Mouse (Mus musculus) CH12.LX (cell line): ENCODE data around the gene 9130213A22Rik. TPM values are rescaled to one million over a fixed set of nuclear protein-coding genes. Genes with fewer than 3 reads are reported as not detected.

Experiments used
- DNase-seq: peaks from one replicate; pipeline ENCODE4 v3.0.0-alpha.2; 2013; ENCODE audit errors: extremely low read depth
- H3K27ac ChIP-seq: 2 replicates; pipeline ENCODE4 v1.5.1; 2012; ENCODE audit warnings: low read depth, mild to moderate bottlenecking, control low read depth, moderate library complexity; ENCODE audit not compliant: insufficient read depth
- H3K27me3 ChIP-seq: replicated peaks from 2 replicates; pipeline ENCODE3; 2012; ENCODE audit warnings: inconsistent platforms
- H3K36me3 ChIP-seq, 2 experiments: replicated peaks in 1 of 2; 2 replicates each; pipeline versions ENCODE3 to v1.6.1; 2012; ENCODE audit warnings: inconsistent platforms in 1 of 2, low read length in 1 of 2, mild to moderate bottlenecking in 1 of 2, mixed read lengths in 1 of 2, moderate library complexity in 1 of 2; ENCODE audit not compliant: control insufficient read depth in 1 of 2, insufficient read depth in 1 of 2
- H3K4me1 ChIP-seq, 2 experiments: 2 replicates each; pipeline ENCODE4 v1.6.1; 2012; ENCODE audit warnings: inconsistent platforms in 1 of 2, moderate library complexity in 1 of 2; ENCODE audit not compliant: insufficient read depth in 2 of 2, control insufficient read depth in 1 of 2
- H3K4me2 ChIP-seq: 2 replicates; pipeline ENCODE4 v1.6.1; 2012; ENCODE audit warnings: low read depth, mild to moderate bottlenecking, control low read depth; ENCODE audit not compliant: poor library complexity, insufficient read depth, severe bottlenecking
- H3K4me3 ChIP-seq, 3 experiments: fragments of 150-350 bp in 1 of 3; sonication (generic) in 1 of 3; replicated peaks in 1 of 3; 2 replicates each; pipeline versions ENCODE3 to v1.5.1; 2011 to 2012; ENCODE audit warnings: low read depth in 2 of 3, low read length in 2 of 3, mild to moderate bottlenecking in 2 of 3, moderate library complexity in 2 of 3, control low read depth in 1 of 3, improper control_type of control experiment in 1 of 3, inconsistent platforms in 1 of 3, mixed read lengths in 1 of 3; ENCODE audit not compliant: poor library complexity in 1 of 3
- H3K79me2 ChIP-seq: replicated peaks from 2 replicates; pipeline ENCODE4 v1.6.1; 2012; ENCODE audit warnings: mild to moderate bottlenecking, moderate library complexity; ENCODE audit not compliant: control insufficient read depth, poor library complexity, insufficient read depth, severe bottlenecking; ENCODE audit errors: extremely low read depth
- H3K9ac ChIP-seq: 2 replicates; pipeline ENCODE4 v1.6.1; 2012; ENCODE audit warnings: low read depth, mild to moderate bottlenecking, control low read depth, moderate library complexity; ENCODE audit not compliant: insufficient read depth
- H3K9me3 ChIP-seq: replicated peaks from 2 replicates; pipeline ENCODE3; 2012; ENCODE audit warnings: low read length, inconsistent platforms, mixed read lengths
- BHLHE40 ChIP-seq: IDR thresholded peaks from 2 replicates; pipeline ENCODE4 v1.6.1; 2011; ENCODE audit warnings: mild to moderate bottlenecking, low read depth, low read length, improper control_type of control experiment
- CHD1 ChIP-seq: IDR thresholded peaks from 2 replicates; pipeline ENCODE4 v1.6.1; 2012; ENCODE audit warnings: low read depth, low read length, improper control_type of control experiment, inconsistent platforms
- CHD2 ChIP-seq: IDR thresholded peaks from 2 replicates; pipeline ENCODE4 v1.6.1; 2011; ENCODE audit warnings: low read length, improper control_type of control experiment
- CTCF ChIP-seq, 2 experiments: IDR thresholded peaks in 1 of 2; conservative IDR thresholded peaks in 1 of 2; 2 replicates each; pipeline ENCODE4 v1.5.1; 2011 to 2012; ENCODE audit warnings: low read depth in 2 of 2, low read length in 2 of 2, improper control_type of control experiment in 1 of 2, inconsistent platforms in 1 of 2, mild to moderate bottlenecking in 1 of 2, moderate library complexity in 1 of 2
- EP300 ChIP-seq: IDR thresholded peaks from 2 replicates; pipeline ENCODE4 v1.6.1; 2011; ENCODE audit warnings: low read length, improper control_type of control experiment
- HCFC1 ChIP-seq: IDR thresholded peaks from 2 replicates; pipeline ENCODE4 v1.6.1; 2012; ENCODE audit warnings: low read depth, mild to moderate bottlenecking, inconsistent platforms, low read length, improper control_type of control experiment
- IRF4 ChIP-seq: IDR thresholded peaks from 2 replicates; pipeline ENCODE4 v1.6.1; 2014; ENCODE audit warnings: low read depth, mild to moderate bottlenecking, inconsistent platforms, low read length, improper control_type of control experiment
- JUND ChIP-seq: conservative IDR thresholded peaks from 2 replicates; pipeline ENCODE4 v1.6.1; 2011; ENCODE audit warnings: low read depth, low read length, improper control_type of control experiment
- KAT2A ChIP-seq: IDR thresholded peaks from 2 replicates; pipeline ENCODE4 v1.6.1; 2012; ENCODE audit warnings: low read length, improper control_type of control experiment, inconsistent platforms; ENCODE audit not compliant: insufficient replicate concordance
- MAX ChIP-seq: IDR thresholded peaks from 2 replicates; pipeline ENCODE4 v1.6.1; 2011; ENCODE audit warnings: low read length, improper control_type of control experiment
- MAZ ChIP-seq: IDR thresholded peaks from 2 replicates; pipeline ENCODE4 v1.6.1; 2012; ENCODE audit warnings: low read depth, mild to moderate bottlenecking, inconsistent platforms, low read length, improper control_type of control experiment, moderate library complexity
- MEF2A ChIP-seq: IDR thresholded peaks from 2 replicates; pipeline ENCODE4 v1.6.1; 2014; ENCODE audit warnings: low read depth, mild to moderate bottlenecking, inconsistent platforms, low read length, improper control_type of control experiment, borderline replicate concordance
- MXI1 ChIP-seq: IDR thresholded peaks from 2 replicates; pipeline ENCODE4 v1.6.1; 2011; ENCODE audit warnings: mild to moderate bottlenecking, low read depth, low read length, improper control_type of control experiment
- NRF1 ChIP-seq: IDR thresholded peaks from 2 replicates; pipeline ENCODE4 v1.6.1; 2014; ENCODE audit warnings: low read depth, mild to moderate bottlenecking, inconsistent platforms, low read length, improper control_type of control experiment, moderate library complexity
- PAX5 ChIP-seq: IDR thresholded peaks from 2 replicates; pipeline ENCODE4 v1.6.1; 2012; ENCODE audit warnings: low read length, inconsistent platforms, mixed read lengths
- POLR2A ChIP-seq: IDR thresholded peaks from 2 replicates; pipeline ENCODE4 v1.6.1; 2011; ENCODE audit warnings: low read depth, mild to moderate bottlenecking, improper control_type of control experiment, low read length
- RAD21 ChIP-seq: IDR thresholded peaks from 2 replicates; pipeline ENCODE4 v1.6.1; 2011; ENCODE audit warnings: low read depth, mild to moderate bottlenecking, low read length, improper control_type of control experiment, moderate library complexity
- SMC3 ChIP-seq: IDR thresholded peaks from 2 replicates; pipeline ENCODE4 v1.6.1; 2011; ENCODE audit warnings: low read depth, low read length, improper control_type of control experiment
- TBP ChIP-seq: conservative IDR thresholded peaks from 2 replicates; pipeline ENCODE4 v1.6.1; 2011; ENCODE audit warnings: low read depth, low read length, improper control_type of control experiment
- TCF12 ChIP-seq: IDR thresholded peaks from 2 replicates; pipeline ENCODE4 v1.6.1; 2014; ENCODE audit warnings: low read depth, mild to moderate bottlenecking, inconsistent platforms, low read length, improper control_type of control experiment
- UBTF ChIP-seq: IDR thresholded peaks from 2 replicates; pipeline ENCODE4 v1.6.1; 2012; ENCODE audit warnings: low read depth, mild to moderate bottlenecking, inconsistent platforms, low read length, improper control_type of control experiment, moderate library complexity
- USF1 ChIP-seq: IDR thresholded peaks from 2 replicates; pipeline ENCODE4 v1.6.1; 2014; ENCODE audit warnings: low read depth, mild to moderate bottlenecking, inconsistent platforms, low read length, improper control_type of control experiment
- USF2 ChIP-seq: conservative IDR thresholded peaks from 2 replicates; pipeline ENCODE4 v1.6.1; 2011; ENCODE audit warnings: low read depth, low read length, improper control_type of control experiment
- ZC3H11A ChIP-seq: IDR thresholded peaks from 2 replicates; pipeline ENCODE4 v1.6.1; 2012; ENCODE audit warnings: low read depth, mild to moderate bottlenecking, inconsistent platforms, low read length, improper control_type of control experiment
- ZKSCAN1 ChIP-seq: IDR thresholded peaks from 2 replicates; pipeline ENCODE4 v1.6.1; 2012; ENCODE audit warnings: low read depth, inconsistent platforms, low read length, improper control_type of control experiment, borderline replicate concordance
- ZMIZ1 ChIP-seq: IDR thresholded peaks from 2 replicates; pipeline ENCODE4 v1.6.1; 2012; ENCODE audit warnings: low read depth, mild to moderate bottlenecking, inconsistent platforms, low read length, improper control_type of control experiment
- dilution Hi-C: fragments of 300-500 bp; cut with MboI; formaldehyde crosslinking; loops from 2 replicates; pipeline ENCODE4 v1.14.3; 2020; ENCODE audit warnings: low sequenced_read_pairs; ENCODE audit not compliant: extremely low pct_unique_long_range_greater_than_20kb, extremely low pct_ligation_motif_present
- in situ Hi-C: fragments of 300-500 bp; cut with MboI; formaldehyde crosslinking; loops from 3 replicates; pipeline ENCODE4 v1.14.3; 2019; ENCODE audit warnings: low sequenced_read_pairs, low pct_ligation_motif_present, low pct_unique_long_range_greater_than_20kb, mixed read lengths
- polyA plus RNA-seq: library from polyadenylated mRNA; unstranded; fragments of >175 nt; gene quantifications from 2 replicates; pipeline ENCODE4 v1.2.1, GENCODE M21; 2012; ENCODE audit warnings: low read depth; ENCODE audit not compliant: insufficient read length
- total RNA-seq, 2 experiments: library from RNA; depleted of rRNA; stranded (reverse); fragments of 300-350 nt in 1 of 2; fragments of >200 nt in 1 of 2; gene quantifications; 2 replicates each; pipeline ENCODE4 v1.2.3; 2012 to 2014

9130213A22Rik gene
- total and polyA plus RNA-seq, 3 experiments = not detected

DNA sequence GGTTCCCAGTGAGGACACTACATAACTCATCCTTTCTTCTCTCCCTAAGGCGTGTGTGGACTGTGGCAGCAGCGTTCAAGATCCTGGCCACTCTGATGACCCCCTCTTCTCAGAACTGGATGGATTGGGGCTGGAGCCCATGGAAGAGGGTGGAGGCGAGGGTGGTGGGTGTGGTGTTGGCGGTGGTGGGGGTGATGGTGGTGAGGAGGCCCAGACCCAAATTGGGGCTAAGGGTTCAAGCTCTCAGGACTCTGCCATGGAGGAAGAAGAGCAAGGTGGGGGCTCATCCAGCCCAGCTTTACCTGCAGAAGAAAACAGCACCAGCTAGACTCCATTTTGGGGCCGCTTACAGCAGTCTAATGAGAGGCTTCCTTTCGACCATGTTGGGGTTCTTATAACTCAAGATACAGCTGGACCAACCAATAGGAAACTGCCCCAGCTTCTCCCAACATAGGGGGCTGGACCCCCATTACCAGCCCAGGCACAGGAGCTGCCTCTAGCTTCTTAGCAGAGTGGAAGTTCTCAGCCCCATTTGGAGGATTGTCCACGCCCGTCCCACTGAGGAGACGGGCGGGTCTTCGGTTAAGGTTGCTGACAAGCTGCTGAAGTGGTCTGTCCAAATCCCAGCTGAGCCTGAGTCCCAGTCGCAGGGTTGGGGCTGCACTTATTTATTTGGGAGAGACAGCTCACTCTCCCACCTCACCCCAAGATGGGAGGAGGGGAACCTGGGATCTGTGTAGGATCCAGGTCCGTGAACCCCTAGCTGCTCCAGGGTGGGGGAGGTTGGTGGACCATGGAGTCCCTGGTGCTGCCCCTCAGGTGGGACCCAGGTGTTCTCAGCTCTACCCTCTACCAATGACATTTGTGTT is 13.1 kb downstream of the 9130213A22Rik start:
- Histone ChIP-seq H3K4me2 (no peak overlapping the region), H3K4me1 (peaks cover 0 to 18% of the 10 kb centered on the region in 2 experiments; a peak in 2 of 4 replicates), H3K9me3 (no peaks in the 10 kb centered on the region), H3K27me3 (peaks cover 35% of the 10 kb centered on the region), H3K4me3 (no peak overlapping the region), H3K9ac (no peak overlapping the region), H3K27ac (no peak overlapping the region), H3K79me2 (no peaks in the 10 kb centered on the region), H3K36me3 (peaks cover 52 to 58% of the 10 kb centered on the region in 2 experiments)
- in situ Hi-C loops (no loop called here), dilution Hi-C loops (no loop called here)
- DNase-seq = no peak
- TF ChIP-seq NRF1 (no peak), JUND (no peak), POLR2A (no peak), TCF12 (no peak), BHLHE40 (no peak), MEF2A (no peak), CHD2 (no peak), USF1 (no peak)

DNA sequence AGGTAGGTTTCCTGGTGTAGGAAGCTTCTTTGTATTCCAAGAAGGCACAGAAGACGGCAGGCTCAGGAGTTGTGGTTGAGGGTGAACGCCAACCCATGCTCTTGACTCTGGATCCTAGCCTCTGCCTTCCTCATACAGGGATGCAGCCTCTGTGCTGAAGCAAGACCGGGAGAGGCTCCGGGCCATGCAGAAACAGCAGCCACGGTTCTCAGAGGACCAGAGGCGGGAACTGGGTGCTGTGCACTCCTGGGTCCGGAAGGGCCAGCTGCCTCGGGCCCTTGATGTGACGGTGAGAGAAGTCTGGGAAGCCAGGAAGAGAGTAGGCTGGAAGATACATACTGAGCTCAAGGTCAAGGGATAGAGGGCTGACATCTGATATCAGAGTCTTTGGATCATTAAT is 14.2 kb downstream of the 9130213A22Rik start:
- Histone ChIP-seq H3K4me1 (peaks cover 0 to 18% of the 10 kb centered on the region in 2 experiments; a peak in 2 of 4 replicates), H3K27me3 (peaks cover 24% of the 10 kb centered on the region)

DNA sequence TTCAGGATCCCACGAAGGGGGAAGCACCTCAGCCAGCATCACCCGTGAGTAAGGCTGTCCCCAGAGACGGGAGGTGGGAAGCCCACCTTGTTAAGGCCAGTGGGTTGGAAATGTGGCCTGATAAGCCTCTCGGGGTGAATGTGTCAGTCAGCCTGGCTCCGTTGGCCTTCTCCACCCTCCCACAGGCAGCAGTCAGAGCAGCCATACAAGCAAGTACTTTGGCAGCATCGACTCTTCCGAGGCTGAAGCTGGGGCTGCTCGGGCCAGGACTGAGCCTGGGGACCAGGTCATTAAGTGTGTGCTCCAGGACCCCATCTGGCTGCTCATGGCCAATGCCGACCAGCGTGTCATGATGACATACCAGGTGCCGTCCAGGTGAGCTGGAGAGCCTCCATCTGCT is 14.7 kb downstream of the 9130213A22Rik start:
- DNase-seq = no peak
- dilution Hi-C loops = no loop called here
- H3K4me1 ChIP-seq = peaks cover 0 to 18% of the 10 kb centered on the region in 2 experiments; a peak in 2 of 4 replicates
- H3K9me3 ChIP-seq = no peaks in the 10 kb centered on the region
- H3K27me3 ChIP-seq = peaks cover 19% of the 10 kb centered on the region
- no peak overlapping the region for H3K9ac ChIP-seq
- in situ Hi-C loops = no loop called here
- no peak overlapping the region for H3K27ac ChIP-seq
- no peaks in the 10 kb centered on the region for H3K79me2 ChIP-seq
- H3K36me3 ChIP-seq = peaks cover 68 to 74% of the 10 kb centered on the region in 2 experiments
- H3K4me3 ChIP-seq = no peak overlapping the region
- no peak overlapping the region for H3K4me2 ChIP-seq
- TF ChIP-seq TBP (no peak), MEF2A (no peak), MAX (no peak), CHD2 (no peak), ZKSCAN1 (no peak), HCFC1 (no peak), EP300 (no peak), ZC3H11A (no peak), IRF4 (no peak), MAZ (no peak), SMC3 (no peak), ZMIZ1 (no peak), USF2 (no peak), UBTF (no peak), CHD1 (no peak), MXI1 (no peak)

More for the DNA sequence above, 14.2 kb downstream of the 9130213A22Rik start:
- TF ChIP-seq CTCF (conservative IDR thresholded peaks at IDR 0.05 in 1 of 2, IDR thresholded peaks at IDR 0.05 in 1 of 2; ENCODE audit: low read depth in 2 of 2, low read length in 2 of 2) = no peak
- no peak for TF ChIP-seq RAD21
- no peak for TF ChIP-seq BHLHE40
- no peak for TF ChIP-seq TCF12
- no peak for TF ChIP-seq KAT2A
- TF ChIP-seq USF2 = no peak
- TF ChIP-seq PAX5 = no peak
- no peak for TF ChIP-seq MAZ
- H3K36me3 ChIP-seq = peaks cover 63 to 68% of the 10 kb centered on the region in 2 experiments
- H3K4me2 ChIP-seq = no peak overlapping the region
- no peaks in the 10 kb centered on the region for H3K79me2 ChIP-seq
- H3K4me3 ChIP-seq = no peak overlapping the region
- no peak overlapping the region for H3K9ac ChIP-seq
- no peaks in the 10 kb centered on the region for H3K9me3 ChIP-seq
- dilution Hi-C loops = no loop called here
- in situ Hi-C loops = no loop called here
- no peak overlapping the region for H3K27ac ChIP-seq
- no peak for DNase-seq
